Mouse (Mus musculus) heart, adult 2 months (tissue): ENCODE measurements around the gene 1700037C18Rik. TPM values are rescaled to one million over a fixed set of nuclear protein-coding genes. Genes with fewer than 3 reads are reported as not detected.
A peak's percentile ranks its signal among the peaks of the same experiment; 100 is the strongest.
"Not testable (repeated sequence)": the region's sequence is repeated elsewhere in the genome, so short reads cannot be mapped to it uniquely, and the experiment has no call there.

Experiments
- DNase-seq, 2 experiments: peaks; one replicate each; pipeline ENCODE4 v3.0.0; 2021
- H3K27ac ChIP-seq: fragments of 200-600 bp; 2 replicates; pipeline ENCODE4 v1.8.1; 2022
- H3K27me3 ChIP-seq: fragments of 200-500 bp; 2 replicates; pipeline ENCODE4 v1.6.1; 2012; ENCODE audit warnings: mild to moderate bottlenecking, low read length, inconsistent platforms, mixed read lengths; ENCODE audit not compliant: control insufficient read depth, insufficient read depth
- H3K36me3 ChIP-seq: fragments of 200-500 bp; 2 replicates; pipeline ENCODE4 v1.6.1; 2012; ENCODE audit warnings: low read length, inconsistent platforms; ENCODE audit not compliant: control insufficient read depth, insufficient read depth
- H3K4me1 ChIP-seq: fragments of 200-500 bp; 2 replicates; pipeline ENCODE4 v1.6.1; 2011; ENCODE audit warnings: low read length; ENCODE audit not compliant: control insufficient read depth, insufficient read depth
- H3K4me3 ChIP-seq: fragments of 200-600 bp; 2 replicates; pipeline ENCODE4 v1.8.1; 2022
- H3K79me2 ChIP-seq: fragments of 200-500 bp; replicated peaks from 2 replicates; pipeline ENCODE4 v1.6.1; 2012; ENCODE audit warnings: mild to moderate bottlenecking, inconsistent platforms, low read length, moderate library complexity, mixed read lengths; ENCODE audit not compliant: control insufficient read depth, insufficient read depth
- H3K9ac ChIP-seq: fragments of 200-500 bp; 2 replicates; pipeline ENCODE4 v1.6.1; 2012; ENCODE audit warnings: low read depth, mild to moderate bottlenecking, control low read depth, inconsistent platforms, low read length, mixed read lengths
- CTCF ChIP-seq: fragments of 200-600 bp; IDR thresholded peaks from 2 replicates; pipeline ENCODE4 v1.8.1; 2022; ENCODE audit warnings: antibody characterized with exemption, mild to moderate bottlenecking, moderate library complexity
- EP300 ChIP-seq: fragments of 200-500 bp; IDR thresholded peaks from 2 replicates; pipeline ENCODE4 v1.6.1; 2011; ENCODE audit warnings: low read depth, low read length, control low read depth; ENCODE audit not compliant: insufficient read depth
- POLR2A ChIP-seq: fragments of 200-500 bp; IDR thresholded peaks from 2 replicates; pipeline ENCODE4 v1.6.1; 2011; ENCODE audit warnings: mild to moderate bottlenecking, low read depth, low read length, control low read depth; ENCODE audit not compliant: insufficient read depth
- WGBS: fragments of 180-500 bp; shearing (Covaris S2); methylation state at CpG from one replicate; pipeline ENCODE4 v1.1.7; 2018; 5-methylcytosine and 5-hydroxymethylcytosine counted together
- intact Hi-C: fragments of 180-260 bp; cut with DNase I; formaldehyde crosslinking; loops from one replicate; pipeline ENCODE4 v1.15.1; 2025
- polyA plus RNA-seq: library from polyadenylated mRNA; depleted of rRNA; stranded (reverse); fragments of >200 nt; gene quantifications from 2 replicates; pipeline ENCODE4 v1.2.3, GENCODE M21; 2012
- total RNA-seq, 2 experiments: library from RNA; stranded (reverse); gene quantifications; 2 replicates each; pipeline ENCODE4 v1.2.3; 2021

Gene 1700037C18Rik
- total and polyA plus RNA-seq, 3 experiments, result 2.9 TPM

GRCm38 (mm10) chr16:3859254-3859653 lies 49.2 kb downstream of the 1700037C18Rik start:
- Histone ChIP-seq H3K36me3 (peaks cover 3% of the 10 kb centered on the region), H3K9ac (no peak overlapping the region), H3K4me3 (no peak overlapping the region), H3K27ac (no peak overlapping the region), H3K4me1 (no peaks in the 10 kb centered on the region), H3K27me3 (no peaks in the 10 kb centered on the region), H3K79me2 (0 out of 2 replicates have a peak, but pooled peaks cover under 1% of the 10 kb centered on the region)
- intact Hi-C loops, result no loop called here
- TF ChIP-seq POLR2A (no peak), EP300 (no peak), CTCF (no peak)
- 93% methylated on average over 4 of the region's 4 CpGs for WGBS
- no peak for DNase-seq

GRCm38 (mm10) chr16:3855776-3856175 lies 52.7 kb downstream of the 1700037C18Rik start:
- no peak for TF ChIP-seq CTCF
- no peak for TF ChIP-seq POLR2A
- no peak for TF ChIP-seq EP300
- Histone ChIP-seq H3K27me3 (no peaks in the 10 kb centered on the region), H3K4me3 (no peak overlapping the region), H3K27ac (no peak overlapping the region), H3K79me2 (peaks cover 1% of the 10 kb centered on the region; the same call in 1 of the 2 replicates), H3K9ac (no peak overlapping the region), H3K36me3 (no peaks in the 10 kb centered on the region), H3K4me1 (no peaks in the 10 kb centered on the region)
- WGBS, result 53% methylated on average over 1 of the region's 1 CpGs
- intact Hi-C loops, result no loop called here
- DNase-seq, result no peak

GRCm38 (mm10) chr16:3854437-3855182 lies 53.9 kb downstream of the 1700037C18Rik start:
- no peak for DNase-seq
- 73% methylated on average over 11 of the region's 11 CpGs for WGBS
- Histone ChIP-seq H3K4me1 (no peaks in the 10 kb centered on the region), H3K36me3 (no peaks in the 10 kb centered on the region), H3K27ac (no peak overlapping the region), H3K27me3 (no peaks in the 10 kb centered on the region), H3K79me2 (peaks cover 1% of the 10 kb centered on the region; the same call in 1 of the 2 replicates), H3K9ac (no peak overlapping the region), H3K4me3 (no peak overlapping the region)
- intact Hi-C loops, result no loop called here
- TF ChIP-seq EP300 (no peak), POLR2A (no peak), CTCF (no peak)

GRCm38 (mm10) chr16:3852586-3852985 lies 55.9 kb downstream of the 1700037C18Rik start:
- peaks cover 1% of the 10 kb centered on the region; the same call in 1 of the 2 replicates for H3K79me2 ChIP-seq
- no peak overlapping the region for H3K4me3 ChIP-seq
- DNase-seq, result no peak
- H3K36me3 ChIP-seq, result no peaks in the 10 kb centered on the region
- no peak for TF ChIP-seq EP300
- no peak for TF ChIP-seq POLR2A
- no peak for TF ChIP-seq CTCF
- H3K27me3 ChIP-seq, result no peaks in the 10 kb centered on the region
- WGBS, result 86% methylated on average over 12 of the region's 12 CpGs
- no peaks in the 10 kb centered on the region; the same call in 1 of the 2 replicates for H3K4me1 ChIP-seq
- H3K9ac ChIP-seq, result no peak overlapping the region
- H3K27ac ChIP-seq, result no peak overlapping the region
- intact Hi-C loops, result no loop called here

GRCm38 (mm10) chr16:3851301-3851700 lies 57.2 kb downstream of the 1700037C18Rik start:
- H3K27ac ChIP-seq, H3K4me3 ChIP-seq, DNase-seq, H3K4me1 ChIP-seq, H3K27me3 ChIP-seq, H3K79me2 ChIP-seq, H3K9ac ChIP-seq, H3K36me3 ChIP-seq, intact Hi-C loops: not testable (repeated sequence)
- 94% methylated on average over 13 of the region's 13 CpGs for WGBS

- Histone ChIP-seq H3K4me3 (no peak overlapping the region), H3K4me1 (no peaks in the 10 kb centered on the region; the same call in none of the 2 replicates), H3K9ac (no peak overlapping the region), H3K27ac (no peak overlapping the region), H3K36me3 (no peaks in the 10 kb centered on the region), H3K79me2 (peaks cover 1% of the 10 kb centered on the region; the same call in 1 of the 2 replicates), H3K27me3 (no peaks in the 10 kb centered on the region)
- intact Hi-C loops, result loop anchor here (5.0 to 10.0 kb wide), 3 partner anchors 104 to 436 kb away; partner anchors contain the start of genes Slx4 and Zfp263
- DNase-seq, result no peak
- TF ChIP-seq POLR2A (no peak), CTCF (peak; percentile 46), EP300 (no peak)
- 81% methylated on average over 3 of the region's 3 CpGs for WGBS
These were observed 60.1 kb downstream of the 1700037C18Rik start for GRCm38 (mm10) chr16:3848416-3848815.
